Mouse (Mus musculus): ENCODE data around the gene Kctd2. TPM values are rescaled to one million over a fixed set of nuclear protein-coding genes. Genes with fewer than 3 reads are reported as not detected.
"Not testable (repeated sequence)": the region's sequence is repeated elsewhere in the genome, so short reads cannot be mapped to it uniquely, and the experiment has no call there.

Kctd2 gene
- polyA plus RNA-seq, 1 experiment from 2014 or later, result 18.3 TPM

DNA sequence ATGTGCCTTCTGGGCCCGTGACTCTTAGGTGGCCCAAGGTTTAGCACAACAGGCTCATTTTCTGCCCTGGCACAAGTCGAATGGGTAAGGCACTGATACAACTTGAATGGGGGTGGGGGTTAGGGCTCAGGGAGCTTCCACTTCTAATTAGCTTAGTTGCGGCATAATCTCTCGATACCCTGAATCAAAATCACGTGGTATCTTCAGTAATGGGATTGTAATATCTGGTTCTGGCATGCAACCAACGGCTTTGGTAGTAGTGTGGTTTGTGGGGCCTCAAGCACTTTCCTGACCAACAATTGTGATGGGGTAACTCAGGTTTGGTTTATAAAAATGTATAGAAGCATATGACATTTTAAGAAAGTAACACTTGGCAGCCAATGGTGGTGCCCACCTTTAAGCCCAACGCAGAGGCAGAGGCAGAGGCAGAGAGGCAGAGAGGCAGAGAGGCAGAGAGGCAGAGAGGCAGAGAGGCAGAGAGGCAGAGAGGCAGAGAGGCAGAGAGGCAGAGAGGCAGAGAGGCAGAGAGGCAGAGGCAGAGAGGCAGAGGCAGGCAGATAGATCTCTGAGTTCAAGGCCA is 32.4 kb downstream of the Kctd2 start:
- H3K4me3 ChIP-seq, result no peak overlapping the region
- H3K4me1 ChIP-seq, result peaks cover 26% of the 10 kb centered on the region
- WGBS, result 87% methylated on average over 7 of the region's 7 CpGs
- no peaks in the 10 kb centered on the region for H3K36me3 ChIP-seq
- no peak for DNase-seq (ENCODE audit: low spot score)
- H3K9me3 ChIP-seq (replicated peaks), result no peaks in the 10 kb centered on the region
- H3K27ac ChIP-seq, result no peak overlapping the region
- H3K27me3 ChIP-seq (ENCODE audit: low read depth, poor library complexity, severe bottlenecking), result no peaks in the 10 kb centered on the region

DNA sequence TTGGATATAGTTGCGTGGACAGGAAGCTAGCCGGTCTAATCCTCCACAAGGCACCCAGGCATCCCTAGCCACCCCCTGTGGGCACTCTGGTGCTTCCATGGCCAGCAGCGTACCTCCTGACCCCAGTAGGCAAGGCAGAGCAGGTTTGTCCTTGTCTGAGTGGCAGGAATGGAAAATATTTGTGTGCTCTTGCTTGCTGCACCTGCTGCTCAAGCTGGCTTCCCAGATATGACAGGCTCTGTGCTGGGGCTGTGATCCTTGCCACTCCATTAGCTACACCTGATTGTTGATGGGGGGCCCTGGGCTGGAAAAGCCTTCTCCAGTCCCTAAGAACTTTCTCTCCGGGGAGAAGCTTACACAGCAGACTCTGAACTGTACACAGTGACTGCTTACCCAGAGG is 33.4 kb downstream of the Kctd2 start:
- no peak for DNase-seq (ENCODE audit: low spot score)
- H3K36me3 ChIP-seq, result no peaks in the 10 kb centered on the region
- no peak overlapping the region for H3K27ac ChIP-seq
- 80% methylated on average over 4 of the region's 4 CpGs for WGBS
- H3K9me3 ChIP-seq (replicated peaks), result no peaks in the 10 kb centered on the region
- H3K27me3 ChIP-seq (ENCODE audit: low read depth, poor library complexity, severe bottlenecking), result no peaks in the 10 kb centered on the region
- peaks cover 24% of the 10 kb centered on the region for H3K4me1 ChIP-seq
- no peak overlapping the region for H3K4me3 ChIP-seq

- DNase-seq (ENCODE audit: low spot score); H3K36me3 ChIP-seq; H3K27me3 ChIP-seq (ENCODE audit: low read depth, poor library complexity, severe bottlenecking); H3K4me3 ChIP-seq; H3K9me3 ChIP-seq (replicated peaks); H3K27ac ChIP-seq: not testable (repeated sequence)
- H3K4me1 ChIP-seq, result peaks cover 11% of the 10 kb centered on the region
- WGBS, result 87% methylated on average over 6 of the region's 6 CpGs
Observed at GRCm38 (mm10) chr11:115454822-115455221, 34.9 kb downstream of the Kctd2 start.

DNA sequence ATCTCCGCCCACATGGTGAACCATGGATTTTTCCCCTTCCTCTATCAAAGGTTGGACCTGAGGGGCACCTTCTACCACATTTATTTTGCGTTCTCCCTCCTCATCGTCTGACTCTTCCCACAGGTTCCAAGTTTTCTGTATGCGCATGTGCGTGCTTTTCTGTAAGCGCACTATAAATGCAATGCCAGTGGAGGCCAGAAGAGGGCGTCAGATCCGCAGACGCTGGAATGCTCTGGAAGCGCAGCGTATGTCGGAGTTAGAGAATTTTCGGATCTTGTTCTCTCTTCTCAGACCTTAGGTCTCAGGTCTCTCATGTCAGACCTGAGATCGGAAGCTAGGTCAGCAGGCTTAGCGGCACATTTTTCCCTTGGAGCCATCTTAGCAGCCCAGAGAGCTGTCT is 35.7 kb downstream of the Kctd2 start:
- no peak overlapping the region for H3K4me3 ChIP-seq
- no peak overlapping the region for H3K27ac ChIP-seq
- H3K27me3 ChIP-seq (ENCODE audit: low read depth, poor library complexity, severe bottlenecking), result no peaks in the 10 kb centered on the region
- no peaks in the 10 kb centered on the region for H3K9me3 ChIP-seq (replicated peaks)
- 87% methylated on average over 15 of the region's 15 CpGs for WGBS
- H3K36me3 ChIP-seq, result no peaks in the 10 kb centered on the region
- no peak for DNase-seq (ENCODE audit: low spot score)
- H3K4me1 ChIP-seq, result peaks cover 11% of the 10 kb centered on the region

GRCm38 (mm10) chr11:115456182-115456581 is 36.3 kb downstream of the Kctd2 start:
- H3K27me3 ChIP-seq (ENCODE audit: low read depth, poor library complexity, severe bottlenecking), result no peaks in the 10 kb centered on the region
- no peaks in the 10 kb centered on the region for H3K36me3 ChIP-seq
- H3K4me3 ChIP-seq, result no peak overlapping the region
- DNase-seq (ENCODE audit: low spot score), result no peak
- no peak overlapping the region for H3K27ac ChIP-seq
- no peaks in the 10 kb centered on the region for H3K9me3 ChIP-seq (replicated peaks)
- peaks cover 11% of the 10 kb centered on the region for H3K4me1 ChIP-seq
- 94% methylated on average over 5 of the region's 5 CpGs for WGBS

- Histone ChIP-seq H3K27ac (no peak overlapping the region), H3K36me3 (no peaks in the 10 kb centered on the region), H3K4me3 (no peak overlapping the region), H3K27me3 (ENCODE audit: low read depth, poor library complexity, severe bottlenecking) (peaks cover 7% of the 10 kb centered on the region), H3K4me1 (peaks cover 17% of the 10 kb centered on the region), H3K9me3 (replicated peaks) (no peaks in the 10 kb centered on the region)
- WGBS, result 34% methylated on average over 6 of the region's 6 CpGs
- DNase-seq (ENCODE audit: low spot score), result no peak
Observed at GRCm38 (mm10) chr11:115457405-115457804, 37.5 kb downstream of the Kctd2 start.

GRCm38 (mm10) chr11:115460976-115461375 is 41.0 kb downstream of the Kctd2 start:
- no peaks in the 10 kb centered on the region for H3K36me3 ChIP-seq
- DNase-seq (ENCODE audit: low spot score), result no peak
- H3K4me3 ChIP-seq, result no peak overlapping the region

GRCm38 (mm10) chr11:115461846-115462242 is 41.9 kb downstream of the Kctd2 start:
- Histone ChIP-seq H3K4me1 (peaks cover 19% of the 10 kb centered on the region), H3K36me3 (no peaks in the 10 kb centered on the region), H3K27ac (no peak overlapping the region), H3K4me3 (no peak overlapping the region), H3K9me3 (replicated peaks) (no peaks in the 10 kb centered on the region), H3K27me3 (ENCODE audit: low read depth, poor library complexity, severe bottlenecking) (peaks cover 20% of the 10 kb centered on the region)
- no peak for DNase-seq (ENCODE audit: low spot score)
- 78% methylated on average over 5 of the region's 5 CpGs for WGBS

More at GRCm38 (mm10) chr11:115460976-115461375, 41.0 kb downstream of the Kctd2 start:
- 24% methylated on average over 8 of the region's 8 CpGs for WGBS
- peaks cover 20% of the 10 kb centered on the region for H3K27me3 ChIP-seq (ENCODE audit: low read depth, poor library complexity, severe bottlenecking)
- no peak overlapping the region for H3K27ac ChIP-seq
- H3K4me1 ChIP-seq, result peaks cover 17% of the 10 kb centered on the region
- H3K9me3 ChIP-seq (replicated peaks), result no peaks in the 10 kb centered on the region

GRCm38 (mm10) chr11:115462243-115462891 is 42.4 kb downstream of the Kctd2 start, which contains the start of gene Slc16a5:
Gene Slc16a5, plus strand, starts transcription at chr11:115462474.
- Histone ChIP-seq H3K4me3 (no peak within 1 kb of the TSS), H3K27me3 (ENCODE audit: low read depth, poor library complexity, severe bottlenecking) (peaks cover 20% of the 10 kb centered on the region), H3K27ac (no peak within 1 kb of the TSS), H3K9me3 (replicated peaks) (no peaks in the 10 kb centered on the region), H3K4me1 (peaks cover 21% of the 10 kb centered on the region), H3K36me3 (no peaks in the 10 kb centered on the region)
- no peak for DNase-seq (ENCODE audit: low spot score)
- WGBS, result 78% methylated on average over 16 of the region's 16 CpGs

DNA sequence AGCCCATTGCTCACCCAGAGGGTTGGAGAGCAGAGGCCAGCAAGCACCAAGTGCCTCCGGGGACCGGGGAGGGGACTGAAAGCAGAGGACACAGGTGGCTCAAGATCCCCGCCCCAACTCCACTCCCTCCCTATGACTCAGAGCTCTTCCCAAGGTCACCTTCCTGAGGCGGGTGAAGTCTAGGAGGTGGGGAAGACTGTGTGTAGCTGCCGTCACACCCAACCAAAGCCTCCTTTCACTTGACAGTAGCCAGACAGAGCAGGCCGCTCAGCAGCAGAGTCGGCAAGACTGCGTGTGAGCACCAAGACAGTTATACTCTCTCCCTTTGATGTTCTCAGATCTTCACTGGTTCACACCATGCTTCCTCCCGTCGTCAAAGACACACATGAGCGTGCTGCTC is 43.5 kb downstream of the Kctd2 start:
- H3K9me3 ChIP-seq (replicated peaks), result no peaks in the 10 kb centered on the region
- H3K27me3 ChIP-seq (ENCODE audit: low read depth, poor library complexity, severe bottlenecking), result peaks cover 20% of the 10 kb centered on the region
- H3K4me3 ChIP-seq, result no peak overlapping the region
- WGBS, result 65% methylated on average over 11 of the region's 11 CpGs
- no peaks in the 10 kb centered on the region for H3K36me3 ChIP-seq
- H3K27ac ChIP-seq, result no peak overlapping the region
- H3K4me1 ChIP-seq, result peaks cover 19% of the 10 kb centered on the region
- no peak for DNase-seq (ENCODE audit: low spot score)

GRCm38 (mm10) chr11:115464851-115465250 is 44.9 kb downstream of the Kctd2 start:
- no peaks in the 10 kb centered on the region for H3K36me3 ChIP-seq
- no peak overlapping the region for H3K27ac ChIP-seq
- no peak overlapping the region for H3K4me3 ChIP-seq
- peaks cover 20% of the 10 kb centered on the region for H3K27me3 ChIP-seq (ENCODE audit: low read depth, poor library complexity, severe bottlenecking)
- H3K9me3 ChIP-seq (replicated peaks), result no peaks in the 10 kb centered on the region
- H3K4me1 ChIP-seq, result peaks cover 19% of the 10 kb centered on the region
- DNase-seq (ENCODE audit: low spot score), result no peak
- 87% methylated on average over 8 of the region's 8 CpGs for WGBS

DNA sequence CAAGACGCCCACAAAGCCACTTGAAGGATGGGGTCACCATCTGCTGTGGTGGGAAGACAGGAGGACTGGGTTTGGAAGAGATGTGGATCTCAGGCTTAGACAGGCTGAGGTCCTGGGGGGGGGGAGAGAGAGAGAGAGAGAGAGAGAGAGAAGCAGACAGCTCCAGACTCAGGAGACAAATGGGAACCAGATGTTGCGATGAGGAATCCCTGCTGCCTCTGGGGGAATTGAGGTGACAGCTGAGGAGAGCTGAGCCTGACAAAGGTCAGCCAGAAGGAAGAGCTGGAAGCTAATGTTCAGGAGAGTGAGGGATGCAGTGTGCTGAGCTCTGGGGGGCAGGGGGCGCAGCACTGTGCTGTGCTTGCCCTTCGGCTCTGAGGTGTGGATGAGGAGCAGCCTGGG is 47.3 kb downstream of the Kctd2 start:
- Histone ChIP-seq H3K4me3 (peak overlapping the region; percentile 15; the same call in 1 of the 2 replicates), H3K36me3 (no peaks in the 10 kb centered on the region), H3K27ac (peak overlapping the region; percentile 61), H3K27me3 (ENCODE audit: low read depth, poor library complexity, severe bottlenecking) (peaks cover 15% of the 10 kb centered on the region), H3K4me1 (peaks cover 13% of the 10 kb centered on the region), H3K9me3 (replicated peaks) (no peaks in the 10 kb centered on the region)
- WGBS, result 10% methylated on average over 4 of the region's 4 CpGs
- peak; percentile 69 for DNase-seq (ENCODE audit: low spot score)

- no peak for DNase-seq (ENCODE audit: low spot score)
- H3K27me3 ChIP-seq (ENCODE audit: low read depth, poor library complexity, severe bottlenecking), result no peaks in the 10 kb centered on the region
- no peaks in the 10 kb centered on the region for H3K9me3 ChIP-seq (replicated peaks)
- peaks cover 50% of the 10 kb centered on the region for H3K4me1 ChIP-seq
- H3K4me3 ChIP-seq, result no peak overlapping the region
- H3K27ac ChIP-seq, result 0 out of 2 replicates have a peak overlapping the region, but pooled peaks have one; percentile 6
- 90% methylated on average over 7 of the region's 7 CpGs for WGBS
- H3K36me3 ChIP-seq, result no peaks in the 10 kb centered on the region
Observed at GRCm38 (mm10) chr11:115472183-115472582, 52.3 kb downstream of the Kctd2 start.
